Mouse (Mus musculus) forebrain, embryonic 16.5 days (tissue): ENCODE results near the gene Ift43. TPM values are rescaled to one million over a fixed set of nuclear protein-coding genes. Genes with fewer than 3 reads are reported as not detected.

Source experiments
- ATAC-seq: fragments of 200-750 bp; cut with Nextera tagmentation; 2 replicates; pipeline ENCODE4 v1.8.0; 2017; ENCODE audit warnings: mild to moderate bottlenecking, moderate library complexity
- H3K27ac ChIP-seq: fragments of 300-500 bp; sonication (generic); 2 replicates; pipeline ENCODE4 v1.5.1; 2014; ENCODE audit warnings: low read length, control low read depth
- H3K27me3 ChIP-seq: fragments of 300-500 bp; sonication (generic); replicated peaks from 2 replicates; pipeline ENCODE4 v1.6.1; 2014; ENCODE audit warnings: low read length; ENCODE audit not compliant: control insufficient read depth, insufficient read depth
- H3K36me3 ChIP-seq: fragments of 300-500 bp; sonication (generic); 2 replicates; pipeline ENCODE4 v1.6.1; 2014; ENCODE audit not compliant: control insufficient read depth, insufficient read depth
- H3K4me1 ChIP-seq: fragments of 300-500 bp; sonication (generic); replicated peaks from 2 replicates; pipeline ENCODE4 v1.6.1; 2014; ENCODE audit warnings: low read length; ENCODE audit not compliant: control insufficient read depth, insufficient read depth
- H3K4me2 ChIP-seq: fragments of 300-500 bp; sonication (generic); 2 replicates; pipeline ENCODE4 v1.6.1; 2014; ENCODE audit warnings: mild to moderate bottlenecking, low read length, control low read depth
- H3K4me3 ChIP-seq: fragments of 300-500 bp; sonication (generic); replicated peaks from 2 replicates; pipeline ENCODE4 v1.5.1; 2014; ENCODE audit warnings: mild to moderate bottlenecking, low read length, control low read depth
- H3K9ac ChIP-seq: fragments of 300-500 bp; sonication (generic); replicated peaks from 2 replicates; pipeline ENCODE4 v1.6.1; 2014; ENCODE audit warnings: low read depth, low read length, control low read depth
- H3K9me3 ChIP-seq: fragments of 300-500 bp; sonication (generic); 2 replicates; pipeline ENCODE4 v1.6.1; 2016; ENCODE audit warnings: low read length; ENCODE audit not compliant: control insufficient read depth
- WGBS: fragments of 180-500 bp; shearing (Covaris S2); extraction: QIAGEN DNeasy Blood & Tissue Kit; methylation state at CpG from one replicate; pipeline ENCODE4 v1.1.7; 2014; 5-methylcytosine and 5-hydroxymethylcytosine counted together
- polyA plus RNA-seq: library from polyadenylated mRNA; unstranded; fragments of >200 nt; fragmentation: Nextera tagmentation; extraction: Ambion mirVana; gene quantifications from 2 replicates; pipeline ENCODE4 v1.2.1, GENCODE M21; 2015

Gene Ift43
- polyA plus RNA-seq, 1 experiment from 2014 or later: 59.9 TPM

DNA sequence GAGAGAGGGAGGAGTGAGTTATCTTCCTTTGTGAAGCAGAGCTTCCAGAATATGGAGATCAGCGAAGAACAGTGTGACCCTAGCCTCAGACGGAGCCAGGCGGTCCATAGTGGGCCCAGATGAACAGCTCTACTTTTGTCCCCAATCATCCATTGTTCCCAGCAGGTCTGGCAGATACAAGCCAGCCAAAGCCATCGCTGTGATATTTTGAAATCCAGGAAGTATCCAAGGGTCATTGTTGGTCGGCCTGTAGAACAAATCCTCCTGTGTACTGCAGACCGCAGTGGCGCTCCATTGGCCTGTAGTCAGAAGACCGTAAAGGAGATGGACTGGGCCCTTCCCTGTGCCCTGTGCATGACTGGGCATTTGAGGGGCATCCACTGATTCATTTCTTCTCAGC, 72.8 kb downstream of the Ift43 start:
- H3K4me1 ChIP-seq: peaks cover 37% of the 10 kb centered on the region
- no peak overlapping the region for H3K27ac ChIP-seq
- H3K27me3 ChIP-seq: no peaks in the 10 kb centered on the region
- no peak for ATAC-seq
- WGBS: 84% methylated on average over 8 of the region's 8 CpGs
- no peaks in the 10 kb centered on the region for H3K9me3 ChIP-seq
- H3K4me3 ChIP-seq: no peak overlapping the region
- peaks cover 4% of the 10 kb centered on the region for H3K36me3 ChIP-seq
- no peak overlapping the region for H3K4me2 ChIP-seq
- H3K9ac ChIP-seq: no peak overlapping the region

DNA sequence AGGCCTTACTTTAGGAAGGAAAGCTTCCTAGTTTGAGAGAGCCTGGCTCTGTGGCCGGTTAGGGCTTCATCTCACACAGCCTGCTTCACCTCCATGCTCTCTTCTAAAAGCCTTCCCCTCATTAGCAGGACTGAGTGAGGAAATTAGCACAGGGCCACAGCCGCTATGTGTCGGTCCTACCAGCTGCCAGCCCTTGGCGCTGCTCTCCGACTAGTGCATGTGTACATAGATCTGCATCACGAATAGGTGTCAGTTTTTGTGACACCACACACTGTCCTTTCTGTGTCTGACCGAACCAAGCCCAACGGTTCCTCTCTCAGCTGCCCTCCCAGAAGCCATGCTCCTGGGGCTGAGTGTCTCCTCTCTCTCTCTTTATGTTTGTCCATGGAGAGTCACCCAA, 74.8 kb downstream of the Ift43 start:
- ATAC-seq: peak; percentile 30; the same call in 1 of the 2 replicates
- 49% methylated on average over 8 of the region's 8 CpGs for WGBS
- H3K27me3 ChIP-seq: no peaks in the 10 kb centered on the region
- H3K27ac ChIP-seq: no peak overlapping the region
- H3K4me2 ChIP-seq: no peak overlapping the region
- H3K4me3 ChIP-seq: no peak overlapping the region
- H3K36me3 ChIP-seq: no peaks in the 10 kb centered on the region
- H3K9ac ChIP-seq: no peak overlapping the region
- H3K4me1 ChIP-seq: peaks cover 37% of the 10 kb centered on the region
- H3K9me3 ChIP-seq: no peaks in the 10 kb centered on the region

DNA sequence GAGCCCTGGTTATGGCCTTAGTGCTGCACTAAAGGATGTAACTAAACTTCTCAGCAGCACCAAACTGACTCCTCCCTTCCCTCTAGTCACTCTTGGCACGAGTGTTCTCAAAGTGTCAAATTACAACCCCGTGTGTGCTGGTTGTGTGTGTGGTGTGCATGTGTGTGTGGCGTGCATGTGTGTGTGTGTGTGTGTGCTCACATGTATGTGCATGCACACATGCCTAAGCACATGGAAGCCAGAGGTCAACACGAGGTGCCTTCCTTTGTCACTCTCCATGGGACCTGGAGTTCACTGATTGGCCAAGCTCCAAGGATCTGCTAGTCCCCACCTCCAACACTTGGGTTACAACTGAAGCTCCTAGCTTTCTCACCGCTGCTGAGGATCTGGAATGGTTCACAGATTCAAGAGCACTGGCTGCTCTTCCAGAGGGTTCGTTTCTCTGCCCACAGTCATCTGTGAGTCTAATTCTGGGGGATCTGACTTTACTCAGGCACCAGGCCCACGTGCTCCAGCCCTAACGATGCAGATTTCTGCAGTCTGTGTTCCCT, 75.6 kb downstream of the Ift43 start:
- peak; percentile 37 for ATAC-seq
- Histone ChIP-seq H3K9ac (no peak overlapping the region), H3K4me3 (no peak overlapping the region), H3K27me3 (no peaks in the 10 kb centered on the region), H3K4me1 (peaks cover 41% of the 10 kb centered on the region), H3K4me2 (no peak overlapping the region), H3K36me3 (no peaks in the 10 kb centered on the region), H3K27ac (peak overlapping the region; percentile 43), H3K9me3 (no peaks in the 10 kb centered on the region)
- WGBS: 21% methylated on average over 8 of the region's 8 CpGs

DNA sequence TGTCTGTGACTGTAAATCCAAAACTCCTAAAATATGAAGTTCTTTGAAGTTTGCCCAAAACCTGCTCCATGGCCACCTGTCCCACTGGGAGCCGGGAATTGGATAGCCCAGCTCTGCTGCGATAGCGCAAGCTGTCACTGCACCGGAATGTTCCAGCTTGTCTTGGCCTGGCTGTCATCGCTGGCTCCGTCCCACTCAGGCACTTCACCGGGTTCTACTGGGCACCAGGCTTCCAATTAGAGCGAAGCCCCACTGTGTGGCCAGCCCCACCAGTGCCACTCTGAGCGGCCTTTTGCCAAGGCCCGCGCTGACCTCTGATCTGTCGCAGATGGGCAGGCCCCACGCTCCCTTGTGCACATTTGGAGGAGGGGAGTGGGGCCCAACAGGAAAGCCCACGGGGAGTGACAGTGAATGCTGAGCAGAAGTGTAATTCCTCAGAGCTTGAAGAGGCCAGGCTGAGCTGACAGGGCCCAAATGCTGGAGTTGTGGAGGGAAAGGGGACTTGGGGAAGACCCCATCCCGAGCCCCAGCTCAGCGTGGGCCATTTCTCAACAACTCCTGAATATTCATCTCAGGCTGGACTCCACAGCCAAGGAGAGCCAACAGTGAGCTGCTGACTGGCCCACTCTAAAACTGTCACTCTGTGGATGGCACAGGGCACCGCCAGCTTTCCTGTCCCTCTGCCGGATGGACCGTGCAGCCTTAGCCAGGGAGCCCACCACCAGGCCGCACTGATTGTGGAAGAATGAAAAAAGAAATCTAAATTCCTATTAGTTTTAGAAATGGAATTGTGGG, 76.5 kb downstream of the Ift43 start:
- Histone ChIP-seq H3K36me3 (no peaks in the 10 kb centered on the region), H3K27ac (peak overlapping the region; percentile 43), H3K9me3 (no peaks in the 10 kb centered on the region), H3K4me1 (peaks cover 39% of the 10 kb centered on the region), H3K4me3 (no peak overlapping the region), H3K9ac (no peak overlapping the region), H3K27me3 (no peaks in the 10 kb centered on the region), H3K4me2 (no peak overlapping the region)
- peak; percentile 62 for ATAC-seq
- WGBS: 69% methylated on average over 20 of the region's 20 CpGs

DNA sequence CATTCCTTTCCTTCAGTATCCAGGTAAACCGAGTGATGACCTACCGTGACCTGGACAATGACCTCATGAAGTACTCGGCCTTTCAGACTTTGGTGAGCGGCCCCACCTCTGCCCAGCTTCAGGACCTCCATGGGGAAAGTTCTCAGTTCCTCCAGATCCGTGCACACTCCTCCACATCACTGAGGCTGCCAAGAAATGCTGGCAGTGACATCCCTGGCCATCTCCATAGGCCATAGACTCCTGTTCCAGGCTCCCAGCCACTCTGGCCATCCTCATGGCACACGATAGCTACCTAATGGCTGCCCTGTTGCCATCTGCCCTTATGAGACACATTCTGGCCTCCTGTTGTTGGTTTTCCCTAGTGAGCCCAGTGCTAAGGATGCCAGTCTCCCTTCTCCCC, 79.1 kb downstream of the Ift43 start:
- H3K9me3 ChIP-seq: no peaks in the 10 kb centered on the region
- H3K4me1 ChIP-seq: peaks cover 38% of the 10 kb centered on the region
- ATAC-seq: no peak
- 95% methylated on average over 6 of the region's 6 CpGs for WGBS
- no peak overlapping the region for H3K9ac ChIP-seq
- H3K27ac ChIP-seq: no peak overlapping the region
- no peaks in the 10 kb centered on the region for H3K27me3 ChIP-seq
- H3K4me3 ChIP-seq: no peak overlapping the region
- no peaks in the 10 kb centered on the region for H3K36me3 ChIP-seq
- H3K4me2 ChIP-seq: no peak overlapping the region

DNA sequence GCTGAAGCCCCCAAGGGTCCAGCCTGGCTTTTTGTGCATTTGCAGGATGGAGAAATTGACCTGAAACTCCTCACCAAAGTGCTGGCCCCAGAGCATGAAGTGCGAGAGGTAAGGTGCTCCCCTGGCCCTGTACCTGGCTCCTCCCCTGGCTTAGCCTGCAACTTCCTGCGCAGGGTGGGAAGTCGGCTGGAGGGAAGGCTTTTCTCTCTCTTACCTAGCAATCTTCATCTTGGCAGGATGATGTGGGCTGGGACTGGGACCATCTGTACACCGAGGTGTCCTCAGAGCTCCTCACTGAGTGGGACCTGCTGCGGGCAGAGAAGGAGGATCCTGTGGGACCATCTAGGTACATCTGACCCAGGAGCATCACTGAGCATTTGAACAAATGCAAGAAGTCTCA, 79.6 kb downstream of the Ift43 start:
- Histone ChIP-seq H3K4me1 (peaks cover 39% of the 10 kb centered on the region), H3K9ac (no peak overlapping the region), H3K27me3 (no peaks in the 10 kb centered on the region), H3K9me3 (no peaks in the 10 kb centered on the region), H3K4me3 (no peak overlapping the region), H3K36me3 (no peaks in the 10 kb centered on the region), H3K27ac (no peak overlapping the region), H3K4me2 (no peak overlapping the region)
- no peak for ATAC-seq
- 87% methylated on average over 5 of the region's 5 CpGs for WGBS

DNA sequence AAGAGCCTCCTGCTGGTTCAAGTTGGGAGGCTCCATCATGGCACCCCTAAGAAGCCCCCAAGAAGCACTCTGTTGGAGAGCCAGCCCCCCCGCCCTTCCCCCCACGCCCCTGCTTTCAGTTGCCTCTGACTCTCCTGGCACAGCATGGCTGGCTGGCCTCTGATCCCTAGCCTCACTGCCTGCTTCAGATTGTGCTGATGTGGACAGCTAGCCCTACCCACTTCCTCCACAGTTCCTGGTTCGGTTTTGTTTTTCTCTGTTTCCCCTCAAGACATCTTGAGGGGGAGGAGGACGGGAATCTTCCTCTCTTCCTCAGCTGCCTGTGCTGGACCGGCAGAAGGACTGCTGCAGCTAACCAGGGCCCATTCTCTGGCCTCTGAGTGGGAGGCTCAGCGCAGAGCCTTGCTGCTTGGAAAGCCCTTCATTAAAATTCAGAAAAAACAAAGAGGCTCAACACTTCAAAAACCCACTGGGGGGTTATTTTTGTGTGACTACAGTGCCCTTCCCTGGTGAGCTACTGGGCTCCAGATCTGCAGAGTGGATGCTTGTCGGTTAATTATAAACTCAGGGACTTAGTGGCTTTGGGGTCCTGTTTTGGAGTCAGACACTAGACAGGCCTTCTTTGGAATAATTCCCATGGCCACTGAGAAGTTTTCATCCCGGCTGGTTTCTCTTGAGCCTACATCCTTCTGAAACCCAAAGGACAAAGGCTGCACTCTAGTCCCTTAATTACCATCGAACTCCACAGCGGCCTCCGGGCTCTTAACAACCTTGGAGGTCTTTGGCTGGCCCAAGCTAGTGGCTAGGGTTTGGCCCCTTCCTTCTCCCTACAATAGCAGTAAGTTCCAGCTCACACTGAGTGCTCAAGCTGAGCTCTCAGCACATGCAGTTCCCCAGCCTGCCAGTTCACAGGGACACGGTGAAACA, 80.8 kb downstream of the Ift43 start:
- peaks cover 32% of the 10 kb centered on the region for H3K4me1 ChIP-seq
- H3K9me3 ChIP-seq: no peaks in the 10 kb centered on the region
- no peak overlapping the region for H3K4me2 ChIP-seq
- H3K27me3 ChIP-seq: no peaks in the 10 kb centered on the region
- no peak overlapping the region for H3K27ac ChIP-seq
- H3K9ac ChIP-seq: no peak overlapping the region
- H3K36me3 ChIP-seq: no peaks in the 10 kb centered on the region
- WGBS: 7% methylated on average over 12 of the region's 12 CpGs
- no peak overlapping the region for H3K4me3 ChIP-seq
- peak; percentile 52 for ATAC-seq

DNA sequence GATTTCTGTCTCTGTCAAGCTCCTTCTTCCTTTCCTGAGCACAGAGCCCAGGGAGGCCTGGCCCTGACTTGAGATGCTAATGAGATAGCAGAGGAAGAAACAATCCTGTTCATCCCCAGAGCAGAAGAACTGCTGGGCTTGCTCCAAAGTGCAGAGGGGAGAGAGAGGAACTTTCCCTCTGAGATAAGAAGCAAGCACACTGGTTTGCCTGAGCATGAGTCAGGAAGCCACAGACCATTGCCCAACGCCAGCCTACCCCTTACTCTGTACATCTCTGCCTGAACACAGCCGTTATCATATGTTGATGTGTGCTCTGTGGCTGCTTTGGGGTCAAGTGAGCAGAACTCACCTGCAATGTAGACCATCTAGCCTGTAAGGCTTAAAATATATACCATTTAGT, 83.9 kb downstream of the Ift43 start:
- H3K27me3 ChIP-seq: no peaks in the 10 kb centered on the region
- H3K9ac ChIP-seq: no peak overlapping the region
- H3K4me2 ChIP-seq: no peak overlapping the region
- H3K9me3 ChIP-seq: no peaks in the 10 kb centered on the region
- 66% methylated on average over 2 of the region's 2 CpGs for WGBS
- no peak overlapping the region for H3K27ac ChIP-seq
- no peak for ATAC-seq
- H3K4me1 ChIP-seq: peaks cover 15% of the 10 kb centered on the region; the same call in 1 of the 2 replicates
- no peak overlapping the region for H3K4me3 ChIP-seq
- no peaks in the 10 kb centered on the region for H3K36me3 ChIP-seq

DNA sequence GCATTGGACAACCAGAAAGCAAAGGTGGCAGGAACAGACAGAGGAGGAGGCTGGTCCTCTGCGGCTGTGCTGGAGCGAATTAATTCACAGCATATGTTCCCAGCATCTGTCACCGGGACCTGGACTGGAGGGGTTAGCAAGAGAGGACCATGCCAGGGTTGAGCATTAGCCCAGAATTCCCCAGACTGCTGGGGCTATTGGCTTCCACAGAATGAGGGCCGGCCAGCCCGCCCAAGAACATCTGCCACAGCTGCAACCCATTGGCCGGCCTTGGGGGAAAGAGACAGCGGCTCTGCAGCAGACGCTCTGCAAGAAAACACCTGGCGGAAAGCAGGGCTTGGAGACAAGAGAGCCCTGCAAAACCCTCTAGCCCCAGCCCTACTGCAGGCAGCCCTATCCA, 84.7 kb downstream of the Ift43 start:
- Histone ChIP-seq H3K9me3 (no peaks in the 10 kb centered on the region), H3K4me1 (peaks cover 15% of the 10 kb centered on the region; the same call in 1 of the 2 replicates), H3K4me3 (no peak overlapping the region), H3K4me2 (no peak overlapping the region), H3K9ac (no peak overlapping the region), H3K27me3 (no peaks in the 10 kb centered on the region), H3K27ac (no peak overlapping the region), H3K36me3 (no peaks in the 10 kb centered on the region)
- ATAC-seq: 0 out of 2 replicates have a peak, but pooled peaks have one; percentile 50
- WGBS: 53% methylated on average over 9 of the region's 9 CpGs
